Mouse (Mus musculus) MEL (cell line): ENCODE data around the gene 1500009C09Rik. TPM values are rescaled to one million over a fixed set of nuclear protein-coding genes. Genes with fewer than 3 reads are reported as not detected.

ENCODE experiments used
- DNase-seq: peaks from one replicate; pipeline ENCODE4 v3.0.0; 2011; ENCODE audit warnings: low read depth, low spot score
- H3K27ac ChIP-seq: 2 replicates; pipeline ENCODE4 v1.5.1; 2012; ENCODE audit warnings: low read depth, mild to moderate bottlenecking, control low read depth, low read length, moderate library complexity; ENCODE audit not compliant: control insufficient read depth
- H3K27me3 ChIP-seq, 2 experiments: fragments of 150-350 bp in 1 of 2; sonication (generic) in 1 of 2; 2 replicates each; pipeline ENCODE4 v1.6.1; 2012; ENCODE audit warnings: low read length in 2 of 2, mild to moderate bottlenecking in 2 of 2, improper control_type of control experiment in 1 of 2, moderate library complexity in 1 of 2; ENCODE audit not compliant: insufficient read depth in 2 of 2, control insufficient read depth in 1 of 2
- H3K36me3 ChIP-seq, 2 experiments: 2 replicates each; pipeline ENCODE4 v1.6.1; 2012 to 2014; ENCODE audit warnings: low read length in 2 of 2, improper control_type of control experiment in 1 of 2, inconsistent platforms in 1 of 2, mild to moderate bottlenecking in 1 of 2; ENCODE audit not compliant: insufficient read depth in 2 of 2, control insufficient read depth in 1 of 2
- H3K4me1 ChIP-seq, 2 experiments: fragments of 150-350 bp in 1 of 2; sonication (generic) in 1 of 2; 2 replicates each; pipeline ENCODE4 v1.6.1; 2012; ENCODE audit warnings: low read length in 2 of 2, improper control_type of control experiment in 1 of 2, mild to moderate bottlenecking in 1 of 2; ENCODE audit not compliant: insufficient read depth in 2 of 2, control insufficient read depth in 1 of 2
- H3K4me3 ChIP-seq, 2 experiments: fragments of 150-350 bp in 1 of 2; sonication (generic) in 1 of 2; 2 replicates each; pipeline ENCODE4 v1.5.1; 2012; ENCODE audit warnings: low read depth in 2 of 2, low read length in 2 of 2, mild to moderate bottlenecking in 2 of 2, moderate library complexity in 2 of 2, control low read depth in 1 of 2, improper control_type of control experiment in 1 of 2; ENCODE audit not compliant: control insufficient read depth in 1 of 2, insufficient read depth in 1 of 2
- H3K79me2 ChIP-seq: 2 replicates; pipeline ENCODE4 v1.6.1; 2012; ENCODE audit warnings: mild to moderate bottlenecking, low read length, moderate library complexity; ENCODE audit not compliant: control insufficient read depth, poor library complexity, insufficient read depth
- H3K9ac ChIP-seq: 2 replicates; pipeline ENCODE4 v1.6.1; 2012; ENCODE audit warnings: low read depth, mild to moderate bottlenecking, control low read depth, low read length, moderate library complexity; ENCODE audit not compliant: control insufficient read depth, poor library complexity, severe bottlenecking
- H3K9me3 ChIP-seq: fragments of 150-350 bp; sonication (generic); replicated peaks from 2 replicates; pipeline ENCODE4 v1.6.1; 2012; ENCODE audit warnings: mild to moderate bottlenecking, low read length, improper control_type of control experiment, moderate library complexity; ENCODE audit not compliant: insufficient read depth
- BHLHE40 ChIP-seq: IDR thresholded peaks from 2 replicates; pipeline ENCODE4 v1.6.1; 2012; ENCODE audit warnings: low read depth, mild to moderate bottlenecking, inconsistent platforms, low read length, improper control_type of control experiment, borderline replicate concordance
- CHD1 ChIP-seq: IDR thresholded peaks from 2 replicates; pipeline ENCODE4 v1.6.1; 2012; ENCODE audit warnings: low read depth, mild to moderate bottlenecking, inconsistent platforms, low read length, improper control_type of control experiment
- CHD2 ChIP-seq: IDR thresholded peaks from 2 replicates; pipeline ENCODE4 v1.6.1; 2011; ENCODE audit warnings: low read length, improper control_type of control experiment
- EP300 ChIP-seq, 2 experiments: IDR thresholded peaks; 2 replicates each; pipeline ENCODE4 v1.6.1; 2011; ENCODE audit warnings: improper control_type of control experiment in 2 of 2, low read length in 2 of 2, low read depth in 1 of 2, mild to moderate bottlenecking in 1 of 2
- ETS1 ChIP-seq: IDR thresholded peaks from 2 replicates; pipeline ENCODE4 v1.6.1; 2012; ENCODE audit warnings: low read depth, mild to moderate bottlenecking, inconsistent platforms, low read length, improper control_type of control experiment, moderate library complexity
- GABPA ChIP-seq: IDR thresholded peaks from 2 replicates; pipeline ENCODE4 v1.6.1; 2012; ENCODE audit warnings: low read depth, mild to moderate bottlenecking, inconsistent platforms, low read length, improper control_type of control experiment, moderate library complexity
- JUND ChIP-seq: IDR thresholded peaks from 2 replicates; pipeline ENCODE4 v1.6.1; 2011; ENCODE audit warnings: low read depth, mild to moderate bottlenecking, improper control_type of control experiment, low read length
- MAX ChIP-seq: IDR thresholded peaks from 2 replicates; pipeline ENCODE4 v1.6.1; 2011; ENCODE audit warnings: low read length, improper control_type of control experiment
- MAZ ChIP-seq: IDR thresholded peaks from 2 replicates; pipeline ENCODE4 v1.6.1; 2012; ENCODE audit warnings: low read depth, mild to moderate bottlenecking, inconsistent platforms, low read length, improper control_type of control experiment
- MYB ChIP-seq: IDR thresholded peaks from 2 replicates; pipeline ENCODE4 v1.6.1; 2011; ENCODE audit warnings: mild to moderate bottlenecking, low read depth, low read length, improper control_type of control experiment
- NRF1 ChIP-seq: IDR thresholded peaks from 2 replicates; pipeline ENCODE4 v1.6.1; 2014; ENCODE audit warnings: low read depth, mild to moderate bottlenecking, inconsistent platforms, low read length, improper control_type of control experiment, moderate library complexity; ENCODE audit not compliant: poor library complexity, insufficient read depth, severe bottlenecking
- POLR2AphosphoS5 ChIP-seq: IDR thresholded peaks from 2 replicates; pipeline ENCODE4 v1.6.1; 2012; ENCODE audit warnings: low read depth, borderline replicate concordance, mild to moderate bottlenecking, inconsistent platforms, low read length, moderate library complexity, mixed read lengths
- RAD21 ChIP-seq: IDR thresholded peaks from 2 replicates; pipeline ENCODE4 v1.6.1; 2011; ENCODE audit warnings: mild to moderate bottlenecking, low read depth, low read length, improper control_type of control experiment
- RCOR1 ChIP-seq: IDR thresholded peaks from 2 replicates; pipeline ENCODE4 v1.6.1; 2012; ENCODE audit warnings: low read depth, mild to moderate bottlenecking, inconsistent platforms, low read length, improper control_type of control experiment
- SMC3 ChIP-seq: IDR thresholded peaks from 2 replicates; pipeline ENCODE4 v1.6.1; 2011; ENCODE audit warnings: low read depth, low read length, improper control_type of control experiment
- TAL1 ChIP-seq: IDR thresholded peaks from 2 replicates; pipeline ENCODE4 v1.6.1; 2012; ENCODE audit warnings: mild to moderate bottlenecking, inconsistent platforms, low read length, moderate library complexity, mixed read lengths
- USF1 ChIP-seq: IDR thresholded peaks from 2 replicates; pipeline ENCODE4 v1.6.1; 2014; ENCODE audit warnings: low read depth, mild to moderate bottlenecking, inconsistent platforms, low read length, improper control_type of control experiment, moderate library complexity
- ZKSCAN1 ChIP-seq: IDR thresholded peaks from 2 replicates; pipeline ENCODE4 v1.6.1; 2012; ENCODE audit warnings: low read depth, mild to moderate bottlenecking, inconsistent platforms, low read length, improper control_type of control experiment, moderate library complexity
- ZMIZ1 ChIP-seq: IDR thresholded peaks from 2 replicates; pipeline ENCODE4 v1.6.1; 2012; ENCODE audit warnings: low read depth, mild to moderate bottlenecking, inconsistent platforms, low read length, improper control_type of control experiment, moderate library complexity
- polyA plus RNA-seq, 2 experiments: library from polyadenylated mRNA; stranded (reverse) in 1 of 2; unstranded in 1 of 2; fragments of >175 nt in 1 of 2; fragments of >200 nt in 1 of 2; gene quantifications; 2 replicates each; pipeline versions ENCODE4 v1.2.1 to v1.2.4; 2012; ENCODE audit warnings: low replicate concordance in 2 of 2, low read depth in 1 of 2; ENCODE audit not compliant: insufficient read length in 2 of 2, insufficient read depth in 1 of 2, missing spikeins in 1 of 2
- total RNA-seq: library from RNA; depleted of rRNA; stranded (reverse); fragments of 300-350 nt; gene quantifications from 2 replicates; pipeline ENCODE4 v1.2.3, GENCODE M21; 2012

The 1500009C09Rik gene
- total and polyA plus RNA-seq, 3 experiments = not detected

DNA sequence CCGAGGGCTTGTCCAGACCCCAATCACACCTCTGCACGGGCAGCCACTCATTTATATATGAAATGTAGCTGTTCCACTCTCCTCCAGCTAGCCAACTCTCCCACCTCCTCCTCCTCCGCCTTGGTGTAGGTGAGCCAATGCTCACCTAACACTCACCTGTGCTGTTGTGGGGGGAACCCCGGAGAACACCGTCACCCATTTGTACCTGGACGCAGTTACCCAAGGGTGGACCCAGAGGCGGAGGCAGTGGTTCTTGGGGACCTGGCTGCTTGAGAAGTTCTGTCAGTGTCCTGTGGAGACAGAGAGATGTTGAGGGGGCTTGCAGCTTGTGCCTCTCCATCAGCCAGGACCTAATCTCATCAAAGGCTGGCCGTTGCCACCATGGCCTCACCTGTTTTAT is 43.9 kb upstream of the 1500009C09Rik start:
- no peak overlapping the region for H3K4me3 ChIP-seq
- TF ChIP-seq NRF1 = no peak
- TF ChIP-seq ZMIZ1 = no peak
- no peak for TF ChIP-seq EP300 (IDR thresholded peaks at IDR 0.05; ENCODE audit: low read depth in 1 of 2, low read length in 2 of 2)
- TF ChIP-seq GABPA = no peak
- TF ChIP-seq RAD21 = no peak
- no peak for TF ChIP-seq MYB
- no peak for TF ChIP-seq JUND
- no peak for TF ChIP-seq MAZ
- TF ChIP-seq BHLHE40 = no peak
- TF ChIP-seq POLR2AphosphoS5 = no peak
- no peak for TF ChIP-seq TAL1
- TF ChIP-seq SMC3 = no peak
- TF ChIP-seq, all 39 proteins: peak for 0
- no peak overlapping the region for H3K9ac ChIP-seq
- no peaks in the 10 kb centered on the region for H3K27me3 ChIP-seq
- H3K79me2 ChIP-seq = no peaks in the 10 kb centered on the region
- no peak overlapping the region for H3K27ac ChIP-seq
- DNase-seq = no peak
- no peaks in the 10 kb centered on the region for H3K9me3 ChIP-seq
- H3K4me1 ChIP-seq = no peaks in the 10 kb centered on the region
- no peaks in the 10 kb centered on the region for H3K36me3 ChIP-seq

DNA sequence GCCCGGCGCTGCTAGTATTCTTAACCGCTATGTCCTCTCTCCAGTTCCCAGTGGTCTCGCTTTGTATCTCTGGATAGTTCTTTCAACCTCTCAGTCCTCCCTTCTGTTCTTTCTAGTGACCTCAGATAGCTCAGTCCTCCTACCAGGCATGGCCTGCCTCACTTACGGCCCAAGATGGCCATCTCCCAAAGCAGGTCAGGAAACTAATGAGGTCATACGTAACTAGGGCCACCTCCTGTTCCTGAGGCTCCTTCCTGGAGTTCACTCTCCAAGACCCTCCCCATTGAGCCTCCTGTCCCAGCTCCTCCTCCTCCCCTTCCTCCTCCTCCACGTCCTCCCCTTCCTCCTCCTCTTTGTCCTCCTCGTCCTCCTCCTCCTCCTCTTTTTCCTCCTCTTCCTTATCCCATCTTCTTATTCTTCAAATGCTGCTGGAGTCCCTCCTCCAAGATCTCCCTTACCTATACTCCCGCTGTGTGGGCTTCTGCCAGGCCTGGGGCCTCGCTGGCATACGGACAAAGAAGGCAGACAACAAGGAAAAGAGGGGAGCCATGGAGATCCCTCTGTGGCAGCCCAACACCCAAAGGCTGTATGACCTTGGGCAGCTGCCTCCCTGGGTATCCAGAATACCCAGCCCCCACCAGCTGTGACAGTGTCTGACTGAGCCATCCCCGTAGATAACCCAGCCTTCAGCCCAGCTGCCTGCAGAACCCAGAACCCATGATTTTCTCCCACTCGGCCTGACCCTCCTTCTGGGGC is 42.7 kb upstream of the 1500009C09Rik start:
- Histone ChIP-seq H3K79me2 (no peaks in the 10 kb centered on the region), H3K4me3 (no peak overlapping the region), H3K36me3 (no peaks in the 10 kb centered on the region), H3K27me3 (no peaks in the 10 kb centered on the region), H3K27ac (no peak overlapping the region), H3K4me1 (no peaks in the 10 kb centered on the region), H3K9me3 (no peaks in the 10 kb centered on the region)
- no peak for DNase-seq
- TF ChIP-seq SMC3 (no peak), ETS1 (no peak), CHD2 (no peak), RCOR1 (no peak), ZKSCAN1 (no peak), MAX (no peak), CHD1 (no peak), TAL1 (no peak), USF1 (no peak)
- TF ChIP-seq, all 39 proteins: peak for 0
- no peak overlapping the region for H3K9ac ChIP-seq
